Mouse (Mus musculus) spleen, postnatal 10 days (tissue): ENCODE data around the gene Gstp3.
"Not testable (repeated sequence)": the region's sequence is repeated elsewhere in the genome, so short reads cannot be mapped to it uniquely, and the experiment has no call there.

Experiments used
- DNase-seq, 2 experiments: peaks; one replicate each; pipeline ENCODE4 v3.0.0; 2021 to 2022; ENCODE audit warnings: low spot score in 2 of 2

The Gstp3 gene

GRCm38 (mm10) chr19:4040941-4041340, 18.4 kb downstream of the Gstp3 start:
- DNase-seq = not testable (repeated sequence)

DNA sequence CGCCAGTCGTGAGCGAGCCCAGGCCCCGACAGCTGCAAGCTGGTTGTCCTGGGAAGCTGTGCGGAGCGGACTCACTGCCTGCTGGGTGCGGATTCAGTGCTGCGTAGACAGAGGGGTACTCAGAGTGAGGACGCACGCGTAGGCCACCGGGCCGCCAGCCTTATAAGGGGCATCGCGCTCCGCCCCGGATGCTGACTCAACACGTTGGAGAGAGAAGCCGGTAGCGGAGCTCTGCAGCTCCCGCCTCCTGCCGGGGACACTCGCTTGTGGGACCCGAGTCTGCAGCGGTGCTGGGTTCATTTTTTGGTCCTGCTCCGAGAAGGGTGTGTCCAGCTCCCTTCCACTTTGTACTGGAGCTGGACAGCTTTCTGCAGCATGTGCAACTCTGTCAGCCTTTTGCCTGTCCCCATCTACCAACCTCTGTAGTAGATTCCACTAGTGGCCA, 21.6 kb downstream of the Gstp3 start, which contains the start of gene Gstp1:
Gene Gstp1 (minus strand): TSS at position 198 of the 445 bp plus-strand sequence.
- peak; percentile 70 to 87 for DNase-seq

- DNase-seq = not testable (repeated sequence)
Measured at GRCm38 (mm10) chr19:4037154-4037787, 22.1 kb downstream of the Gstp3 start.

DNA sequence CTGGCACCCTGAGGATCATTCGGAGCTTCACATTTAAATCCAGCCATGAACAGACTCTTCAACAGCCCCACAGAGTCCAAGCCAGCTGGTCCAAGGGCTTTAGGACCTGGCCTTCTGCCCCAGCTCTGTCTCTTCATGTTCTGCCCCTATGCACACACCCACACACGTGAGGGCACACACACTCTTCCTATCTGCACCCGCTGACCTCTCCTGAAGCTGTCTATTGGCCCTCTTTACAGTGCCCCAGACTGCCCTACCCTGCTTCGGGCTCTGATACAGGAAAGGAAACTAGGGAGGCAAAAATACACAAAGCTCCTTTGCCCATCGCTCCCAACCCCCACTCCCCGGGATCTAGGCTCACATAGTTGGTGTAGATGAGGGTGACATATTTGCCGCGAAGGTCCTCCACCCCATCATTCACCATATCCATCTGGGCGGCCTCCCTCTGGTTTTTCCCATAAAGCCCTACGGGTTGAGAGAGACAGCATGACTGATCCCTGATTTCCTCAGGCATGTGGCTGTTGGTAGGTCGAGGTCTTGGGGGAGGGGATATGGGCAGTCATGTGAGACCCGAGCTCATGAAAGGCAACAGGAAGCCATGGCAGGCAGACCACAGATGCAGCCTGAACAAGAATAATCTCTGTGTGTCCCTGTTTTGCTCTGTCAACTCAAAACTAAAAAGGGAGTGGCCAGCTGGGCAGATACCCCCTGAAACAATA, 22.9 kb downstream of the Gstp3 start:
- DNase-seq = no peak

GRCm38 (mm10) chr19:4033742-4034141, 25.6 kb downstream of the Gstp3 start:
- DNase-seq = no peak

- no peak for DNase-seq
Measured at GRCm38 (mm10) chr19:4033298-4033697, 26.1 kb downstream of the Gstp3 start.

DNA sequence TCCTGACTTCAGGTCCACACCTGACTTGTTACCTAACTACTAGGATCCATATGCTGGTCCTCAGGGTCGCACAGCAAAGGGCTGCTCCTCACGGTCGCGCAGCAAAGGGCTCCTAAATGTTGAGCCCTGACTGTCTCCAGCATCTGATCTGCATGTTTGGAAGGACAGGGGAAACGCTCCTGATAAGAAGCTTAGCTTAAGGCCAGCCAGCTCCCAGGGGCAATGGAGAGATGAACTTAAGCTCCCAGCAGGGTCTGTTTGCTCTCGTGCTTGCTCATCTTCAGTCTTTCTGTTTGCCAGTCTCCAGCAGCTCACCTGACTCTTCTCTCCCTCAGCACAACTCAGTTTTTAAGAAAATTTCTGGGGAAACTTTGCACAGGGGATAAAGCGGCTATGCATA, 26.7 kb downstream of the Gstp3 start:
- DNase-seq = no peak

- DNase-seq = no peak
Measured at GRCm38 (mm10) chr19:4027576-4027975, 31.8 kb downstream of the Gstp3 start.

DNA sequence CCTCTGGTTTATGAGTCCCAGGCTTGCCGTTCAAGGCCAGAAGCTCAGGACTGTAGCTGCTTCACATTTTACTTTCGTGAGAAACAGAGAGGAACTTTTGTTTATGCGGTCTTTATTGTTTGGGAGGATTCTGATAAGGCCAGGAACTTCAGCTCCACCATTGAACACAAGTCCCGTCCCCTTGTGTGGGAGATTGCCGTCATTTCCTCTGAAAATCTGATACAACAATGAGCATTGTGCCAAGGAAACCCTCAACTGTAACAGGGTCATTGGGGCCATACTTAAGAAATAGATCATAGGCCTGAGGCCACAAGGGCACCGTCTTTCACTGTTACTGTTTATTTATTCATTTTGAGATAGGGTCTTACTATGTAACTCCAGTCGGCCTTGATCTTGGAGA, 36.2 kb downstream of the Gstp3 start:
- DNase-seq = no peak

GRCm38 (mm10) chr19:4018743-4019583, 40.4 kb downstream of the Gstp3 start:
- DNase-seq = peak; percentile 45 to 79

GRCm38 (mm10) chr19:4017921-4018587, 41.3 kb downstream of the Gstp3 start:
- DNase-seq = no peak

GRCm38 (mm10) chr19:4015635-4016034, 43.7 kb downstream of the Gstp3 start:
- DNase-seq = no peak

- DNase-seq = no peak
Measured at GRCm38 (mm10) chr19:4014802-4015201, 44.6 kb downstream of the Gstp3 start.

DNA sequence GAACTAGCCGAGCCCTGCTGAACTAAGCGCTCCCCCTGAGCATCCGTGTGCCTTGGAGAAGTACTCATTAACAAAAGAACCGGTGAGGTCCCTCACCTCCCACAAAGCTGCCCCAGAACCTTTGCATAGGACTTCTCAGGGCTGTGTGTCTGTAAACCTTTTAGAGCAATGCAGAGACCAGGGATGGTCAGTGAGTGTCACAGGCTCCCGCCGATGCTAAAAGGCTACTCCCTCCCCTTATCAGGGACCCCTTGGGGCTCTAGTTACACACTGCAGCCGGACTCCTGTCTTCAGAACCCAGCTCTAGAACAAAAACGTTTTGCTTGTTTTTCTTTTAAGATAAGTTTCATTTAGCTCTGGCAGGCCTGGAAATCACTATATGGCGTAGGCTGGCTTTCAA, 46.3 kb downstream of the Gstp3 start:
- no peak for DNase-seq

GRCm38 (mm10) chr19:4012432-4013022, 46.8 kb downstream of the Gstp3 start, which contains the start of gene Ndufv1:
Gene Ndufv1, minus strand, starts transcription at chr19:4012806.
- peak; percentile 88 to 95 for DNase-seq

DNA sequence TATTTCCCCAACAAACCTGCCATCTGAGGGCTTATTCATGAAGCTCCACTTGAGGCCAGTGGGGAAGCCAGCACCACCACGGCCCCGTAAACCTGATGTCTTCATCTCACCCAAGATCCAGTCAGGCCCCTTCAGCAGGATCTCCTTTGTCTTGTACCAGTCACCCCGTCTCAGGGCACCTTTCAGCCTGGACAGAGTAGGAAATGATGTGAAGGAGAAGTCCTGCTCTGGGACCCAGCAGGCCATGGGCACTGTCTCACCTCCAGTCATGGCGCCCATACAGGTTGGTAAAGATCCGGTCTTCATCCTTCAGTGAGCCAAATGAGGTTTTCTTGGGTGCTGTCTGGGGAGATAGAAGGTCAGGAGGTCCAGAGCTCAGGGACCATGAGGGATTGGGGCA, 48.3 kb downstream of the Gstp3 start:
- DNase-seq = no peak
